Comparison of ENCODE assay signal across 21 mouse cellular contexts in the genomic region with DNA sequence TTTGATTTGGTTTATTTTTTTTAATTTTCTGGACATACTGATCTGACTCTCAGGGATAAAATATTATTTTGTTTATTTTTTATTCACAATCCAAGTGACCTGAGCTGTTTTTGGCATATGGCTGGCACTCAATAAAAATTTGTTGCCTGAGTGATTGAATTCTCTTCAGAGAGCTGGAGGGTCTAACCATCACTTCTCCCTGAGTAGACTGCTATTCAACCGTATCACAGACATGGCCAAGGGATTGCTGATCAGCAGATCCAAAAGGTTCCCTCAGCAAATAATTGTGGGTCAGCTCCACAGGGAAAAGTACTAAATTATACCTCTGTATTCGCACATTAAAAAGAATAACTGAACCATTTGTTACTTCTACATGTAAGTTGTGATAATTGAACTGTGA.
"Had no signal": no experiment of that assay in that cellular context is flagged by ENCODE, and none has a peak within 500 bp of the region (broad histone marks: within the 10 kb centered on the region; RNA-seq: fewer than 3 reads in every experiment).

No protein-coding gene starts in this region.

- ATAC-seq: liver, postnatal 0 days; lung, postnatal 0 days; midbrain, embryonic 16.5 days had no signal

- H3K4me1 ChIP-seq: liver, embryonic 15.5 days; lung, embryonic 15.5 days; megakaryocyte, embryonic 14.5 days; midbrain, embryonic 12.5 days; neural tube, embryonic 13.5 days; neural tube, embryonic 15.5 days had no signal

- H3K27me3 ChIP-seq: liver, embryonic 15.5 days; lung, embryonic 15.5 days; megakaryocyte, embryonic 14.5 days; midbrain, embryonic 12.5 days; neural tube, embryonic 13.5 days; neural tube, embryonic 15.5 days had no signal

- H3K4me3 ChIP-seq: liver, embryonic 15.5 days; lung, embryonic 15.5 days; megakaryocyte, embryonic 14.5 days; midbrain, embryonic 12.5 days; neural tube, embryonic 13.5 days; neural tube, embryonic 15.5 days had no signal

- H3K36me3 ChIP-seq: liver, embryonic 15.5 days; lung, embryonic 15.5 days; midbrain, embryonic 12.5 days; neural tube, embryonic 13.5 days; neural tube, embryonic 15.5 days had no signal

- H3K9me3 ChIP-seq: liver, embryonic 15.5 days; lung, embryonic 15.5 days; megakaryocyte, embryonic 14.5 days; midbrain, embryonic 12.5 days; neural tube, embryonic 13.5 days; neural tube, embryonic 15.5 days had no signal

- H3K27ac ChIP-seq: liver, embryonic 15.5 days; lung, embryonic 15.5 days; macrophage; midbrain, embryonic 12.5 days; neural tube, embryonic 13.5 days; neural tube, embryonic 15.5 days had no signal

- DNase-seq: liver, postnatal 0 days; lung, adult 2 months; lung, postnatal 14 days; lung, postnatal 36 days; midbrain, embryonic 14.5 days; right cerebral cortex, adult 18-20 months; right cerebral cortex, postnatal 25 days; right cerebral cortex, postnatal 4 days; spleen, adult 18-20 months; thymus, adult 18-20 months; thymus, postnatal 14 days; thymus, postnatal 36 days had no signal

- H3K9ac ChIP-seq: liver, embryonic 15.5 days; liver, postnatal 0 days; lung, embryonic 15.5 days; midbrain, embryonic 12.5 days; neural tube, embryonic 13.5 days; neural tube, embryonic 15.5 days had no signal

- H3K4me2 ChIP-seq: liver, embryonic 15.5 days; lung, embryonic 15.5 days; midbrain, embryonic 12.5 days; neural tube, embryonic 13.5 days; neural tube, embryonic 15.5 days had no signal
